Mouse (Mus musculus) G1E-ER4 (cell line): ENCODE results near the gene Gse1. TPM values are rescaled to one million over a fixed set of nuclear protein-coding genes. Genes with fewer than 3 reads are reported as not detected.

Experiments used
- GATA1 ChIP-seq: IDR thresholded peaks from one replicate; pipeline ENCODE4 v1.8.0; 2012; ENCODE audit warnings: low read length, inconsistent platforms
- polyA plus RNA-seq: library from polyadenylated mRNA; stranded (reverse); fragments of >175 nt; gene quantifications from 2 replicates; pipeline ENCODE4 v1.2.3, GENCODE M21; 2012

The Gse1 gene
- polyA plus RNA-seq, 1 experiment, result 139 TPM

DNA sequence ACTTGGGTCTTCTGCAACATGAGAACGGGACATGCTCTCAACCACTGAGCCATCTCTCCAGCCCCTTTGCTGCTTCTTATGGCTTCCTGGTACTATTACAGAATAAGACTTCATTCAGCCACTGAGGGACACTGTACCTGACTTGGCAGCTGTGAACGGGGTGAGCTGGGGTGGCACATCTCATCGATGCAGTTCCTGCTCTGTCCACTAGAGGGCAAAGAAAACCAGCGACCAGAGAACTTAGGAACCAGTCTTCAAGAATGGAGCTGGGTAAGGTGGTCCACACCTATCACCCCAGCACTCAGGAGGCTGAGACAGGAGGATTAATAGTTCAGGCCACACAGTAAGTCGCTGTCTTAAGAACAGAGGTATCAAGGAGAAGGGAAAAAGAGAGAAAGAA is 367.7 kb downstream of the Gse1 start:
- TF ChIP-seq GATA1, result no peak

DNA sequence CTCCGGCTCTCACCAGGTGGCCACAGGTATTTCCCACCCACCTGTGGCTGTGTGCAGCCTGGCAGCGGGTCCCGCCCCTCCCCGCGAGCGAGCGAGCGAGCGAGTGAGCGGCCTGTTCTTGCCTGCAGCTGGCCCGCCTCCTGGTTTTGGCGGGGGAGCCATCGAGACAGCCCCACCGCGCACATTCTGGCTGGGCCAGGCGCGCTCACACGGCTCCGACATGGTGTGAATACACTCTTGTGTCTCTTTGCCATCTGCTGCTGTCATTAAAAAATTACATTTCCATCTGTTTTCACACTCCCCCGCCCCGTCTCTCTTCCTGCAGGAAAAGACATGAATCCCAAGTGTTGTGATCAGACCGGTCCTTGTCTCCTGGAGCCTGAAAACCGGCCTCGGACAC is 370.3 kb downstream of the Gse1 start:
- TF ChIP-seq GATA1, result no peak

DNA sequence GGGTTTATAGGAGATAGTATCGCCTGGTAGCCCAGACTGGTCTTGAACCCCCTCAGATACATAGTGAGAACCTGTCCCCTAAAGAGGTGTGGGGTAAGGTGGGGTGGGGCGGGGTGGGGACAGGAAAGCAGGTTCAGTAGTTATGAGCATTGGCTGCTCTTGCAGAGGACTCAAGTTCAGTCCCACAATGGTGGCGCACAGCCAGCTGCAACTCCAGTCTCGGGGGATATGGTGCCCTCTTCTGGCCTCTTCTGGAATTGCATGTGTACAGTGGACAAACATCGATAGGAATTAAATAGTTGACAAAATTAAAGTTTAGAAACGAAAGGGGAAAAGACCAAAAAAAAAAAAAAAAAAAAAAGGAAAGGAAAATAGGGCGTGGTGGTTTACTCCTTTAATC is 371.2 kb downstream of the Gse1 start:
- TF ChIP-seq GATA1, result no peak

DNA sequence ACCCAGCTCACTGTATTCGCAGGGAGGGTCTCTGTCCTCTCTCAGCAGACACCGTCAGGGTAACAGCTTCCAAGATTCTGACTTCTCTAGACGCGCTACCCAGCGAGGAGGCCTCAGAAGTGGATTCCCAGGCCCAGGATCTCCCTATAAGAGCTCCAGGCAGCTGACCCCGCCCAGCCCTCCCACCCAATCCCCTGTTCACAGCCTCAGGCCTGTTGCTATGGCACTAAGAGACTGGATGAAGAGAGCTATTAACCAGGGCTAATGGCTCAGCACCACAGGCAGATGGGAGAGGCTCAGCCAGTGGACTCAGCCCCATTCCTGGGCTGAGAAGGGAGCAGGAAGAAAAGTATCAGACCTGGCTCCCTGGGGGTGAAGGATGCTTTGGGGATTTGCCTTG is 374.4 kb downstream of the Gse1 start:
- TF ChIP-seq GATA1, result no peak

DNA sequence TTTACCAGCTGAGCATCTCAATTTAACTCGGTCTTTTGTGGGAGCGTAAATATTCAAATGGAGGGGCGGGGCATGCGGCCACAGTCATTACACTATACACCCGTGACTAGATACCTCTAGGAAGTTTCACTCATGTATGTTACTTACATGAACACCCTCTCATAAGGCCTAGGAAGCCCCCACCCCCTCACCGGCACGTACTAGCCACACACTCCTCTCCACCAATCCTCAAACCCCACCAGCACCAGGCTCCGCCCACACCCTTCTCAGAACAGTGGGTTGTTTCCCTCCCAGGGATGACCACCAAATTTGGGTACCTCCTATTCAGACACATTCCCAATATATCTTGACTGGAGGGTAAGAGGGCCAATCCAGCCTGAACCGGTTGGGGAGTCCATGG is 379.2 kb downstream of the Gse1 start:
- TF ChIP-seq GATA1, result no peak

DNA sequence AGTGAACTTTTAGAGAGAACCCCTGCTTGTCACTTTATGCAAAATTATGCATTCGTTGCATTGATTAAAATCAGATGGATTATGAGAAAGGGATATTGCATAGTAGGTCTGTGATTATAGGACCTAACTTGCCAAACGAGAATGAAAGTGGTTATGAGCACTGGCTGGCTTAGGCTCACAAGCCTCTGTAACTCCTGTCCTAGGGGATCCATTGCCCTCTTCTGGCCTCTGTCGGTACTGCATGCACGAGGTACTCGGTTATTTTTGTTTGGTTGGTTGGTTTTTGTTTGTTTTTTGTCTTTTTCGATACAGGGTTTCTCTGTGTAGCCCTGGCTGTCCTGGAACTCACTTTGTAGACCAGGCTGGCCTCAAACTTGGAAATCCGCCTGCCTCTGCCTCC is 379.6 kb downstream of the Gse1 start:
- no peak for TF ChIP-seq GATA1

DNA sequence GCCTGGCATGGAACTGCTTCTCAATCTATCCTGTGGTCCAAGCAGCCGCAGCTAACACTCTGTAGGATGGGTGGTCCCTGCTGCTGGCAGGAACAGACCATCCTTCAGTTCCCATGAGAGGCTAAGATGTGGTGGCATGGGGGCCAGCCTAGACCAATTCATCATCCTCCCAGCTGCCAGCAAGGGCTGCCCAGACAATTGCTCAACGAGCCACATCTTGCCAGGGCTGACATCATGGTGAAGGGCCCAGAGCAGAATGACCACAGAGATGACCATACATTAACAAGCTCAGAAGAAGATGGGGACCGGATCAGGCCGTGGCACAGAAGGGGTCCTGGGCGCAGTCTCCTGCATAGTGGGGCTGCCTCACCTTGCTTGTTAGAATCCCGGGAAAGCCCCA is 382.6 kb downstream of the Gse1 start:
- TF ChIP-seq GATA1, result no peak

DNA sequence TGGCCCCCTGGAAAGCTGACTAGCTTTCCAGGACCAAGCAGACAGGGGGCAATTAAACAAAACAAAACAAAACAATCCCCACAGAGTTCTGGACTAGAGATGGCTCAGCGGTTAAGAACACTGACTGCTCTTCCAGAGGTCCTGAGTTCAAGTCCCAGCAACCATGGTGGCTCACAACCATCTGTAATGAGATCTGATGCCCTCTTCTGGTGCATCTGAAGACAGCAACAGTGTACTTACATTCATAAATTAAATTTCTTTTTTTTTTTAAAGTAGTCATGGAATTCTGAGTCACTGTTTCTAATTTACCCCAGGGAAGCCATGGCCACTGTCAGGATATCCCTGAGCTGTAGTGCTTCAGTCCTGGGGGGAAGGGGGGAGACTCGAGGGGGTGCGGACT is 386.2 kb downstream of the Gse1 start:
- TF ChIP-seq GATA1, result no peak

DNA sequence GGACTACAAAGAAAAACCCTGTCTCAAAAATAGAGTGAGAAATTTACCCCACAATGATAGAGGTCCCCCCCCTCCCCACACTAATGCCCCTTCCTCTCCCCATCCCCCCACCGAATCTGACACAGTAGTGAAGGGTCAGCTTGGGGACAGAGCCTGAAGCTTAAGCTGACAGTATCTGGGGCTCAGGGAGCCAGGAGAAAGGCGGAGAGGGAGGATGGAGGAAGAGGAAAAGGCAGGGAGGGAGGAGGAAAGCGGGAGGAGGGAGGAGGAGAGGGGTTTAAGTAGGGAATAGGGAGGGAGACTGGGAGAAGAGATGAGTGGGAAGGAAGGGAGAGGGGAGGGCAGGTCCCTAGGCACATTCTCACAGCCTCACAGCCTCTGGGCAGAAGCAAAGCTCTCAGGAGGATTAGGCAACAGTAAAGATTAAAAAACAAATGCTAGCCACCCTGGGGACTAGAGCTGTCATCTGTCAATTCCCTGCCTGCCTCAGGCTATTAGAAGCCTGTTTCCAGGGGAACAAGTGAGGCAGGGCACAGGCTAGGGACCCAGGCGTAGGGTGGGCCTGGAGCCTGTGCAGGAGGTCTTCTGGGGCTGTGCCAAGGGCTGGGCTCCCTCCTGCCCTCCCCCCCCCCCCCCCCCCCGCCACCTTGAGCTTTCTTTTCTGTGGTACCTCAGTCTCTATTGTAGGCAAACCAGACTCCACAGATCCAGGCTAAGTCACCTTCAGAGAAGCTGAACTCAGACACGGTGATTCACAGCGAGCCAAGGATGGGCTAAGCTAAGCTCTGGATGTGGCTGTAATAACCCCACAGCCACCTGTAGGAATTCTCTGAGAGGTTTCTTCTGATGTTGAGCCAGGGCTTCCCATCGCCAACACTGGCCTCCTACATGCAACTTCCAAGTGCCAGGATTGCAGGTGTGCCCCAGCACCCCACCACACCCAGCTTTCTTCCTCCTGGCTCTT is 388.7 kb downstream of the Gse1 start:
- no peak for TF ChIP-seq GATA1

DNA sequence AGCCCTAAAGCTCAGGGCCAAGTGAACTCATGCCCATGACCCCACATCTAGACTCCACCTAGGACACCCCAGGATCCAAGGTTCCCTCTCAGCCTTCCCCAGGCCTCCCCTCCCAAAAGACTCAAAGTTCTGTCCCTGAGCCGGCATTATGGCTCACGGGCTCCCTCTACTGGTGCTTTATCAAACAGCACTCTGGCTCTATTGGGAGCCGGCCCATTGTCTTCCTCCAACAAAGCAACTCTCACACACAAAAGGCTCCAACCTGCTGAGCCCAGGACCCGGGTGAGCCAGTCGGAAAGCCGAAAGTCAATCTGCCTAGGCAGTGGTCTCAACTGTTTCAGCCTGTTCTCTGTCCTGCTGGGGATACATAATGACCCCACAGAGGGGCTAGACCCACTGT is 389.9 kb downstream of the Gse1 start:
- TF ChIP-seq GATA1, result no peak

DNA sequence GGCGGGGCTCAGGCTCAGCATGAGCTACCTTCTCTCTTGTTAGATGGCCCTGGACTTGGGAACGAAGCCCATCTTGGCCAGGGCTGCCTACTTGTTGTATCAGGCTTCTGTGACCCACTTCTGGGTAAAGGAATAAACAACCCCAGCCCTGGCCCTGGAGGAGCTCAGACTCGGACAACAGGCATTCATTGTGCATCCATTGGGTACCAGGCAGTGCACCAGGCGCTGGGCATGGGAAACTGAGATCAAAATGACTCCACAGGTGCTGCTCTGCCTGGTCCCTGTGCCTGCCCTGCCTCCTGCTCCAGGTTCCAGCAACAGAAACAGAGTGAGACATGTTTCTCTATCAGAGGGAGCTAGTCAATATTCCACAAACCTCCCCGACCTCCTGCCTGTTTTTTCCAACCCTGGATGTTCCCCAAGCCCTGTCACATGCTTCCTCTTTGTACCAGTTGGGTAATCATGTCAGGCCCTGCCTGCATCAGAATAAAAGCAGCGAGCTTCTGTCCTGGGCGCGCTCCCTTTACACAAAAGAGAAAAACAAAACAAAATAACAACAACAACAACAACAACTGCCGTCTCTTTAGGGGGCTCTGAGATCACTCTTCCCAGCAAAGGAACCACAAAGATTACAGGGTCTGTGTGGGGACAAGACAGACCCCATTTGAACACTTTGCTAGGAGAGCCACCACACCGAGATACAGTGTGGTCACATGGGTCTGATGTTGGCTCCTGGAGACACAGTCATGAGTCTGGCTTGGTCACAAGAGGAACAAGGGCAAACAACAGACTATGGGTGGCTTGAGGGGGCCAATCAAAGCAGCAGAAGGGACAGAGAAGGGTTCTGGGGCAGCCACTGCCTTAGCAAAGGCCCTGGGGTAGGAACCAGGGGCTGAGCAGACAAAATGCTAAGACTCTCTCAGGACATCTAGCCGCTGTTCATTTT is 391.3 kb downstream of the Gse1 start:
- TF ChIP-seq GATA1, result no peak

DNA sequence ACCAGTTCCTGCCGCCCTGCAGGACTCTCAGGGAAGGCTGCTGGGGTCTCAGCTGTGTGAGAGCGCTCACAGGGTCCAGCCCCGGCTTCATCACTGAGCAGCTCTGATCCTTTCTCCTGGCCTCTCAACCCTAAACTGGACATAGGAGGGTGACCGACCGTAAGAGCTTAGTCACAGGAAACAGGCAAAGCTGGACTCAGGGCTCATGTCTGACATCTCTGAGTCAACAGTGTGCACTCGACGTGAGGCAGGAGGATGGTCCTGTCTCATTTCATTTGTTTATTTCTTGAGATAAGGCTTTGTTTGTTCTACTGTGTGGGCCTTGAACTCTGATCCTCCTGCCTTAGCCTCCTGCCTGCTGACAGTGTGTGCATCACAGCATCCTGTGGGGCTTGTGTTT is 392.2 kb downstream of the Gse1 start:
- no peak for TF ChIP-seq GATA1

DNA sequence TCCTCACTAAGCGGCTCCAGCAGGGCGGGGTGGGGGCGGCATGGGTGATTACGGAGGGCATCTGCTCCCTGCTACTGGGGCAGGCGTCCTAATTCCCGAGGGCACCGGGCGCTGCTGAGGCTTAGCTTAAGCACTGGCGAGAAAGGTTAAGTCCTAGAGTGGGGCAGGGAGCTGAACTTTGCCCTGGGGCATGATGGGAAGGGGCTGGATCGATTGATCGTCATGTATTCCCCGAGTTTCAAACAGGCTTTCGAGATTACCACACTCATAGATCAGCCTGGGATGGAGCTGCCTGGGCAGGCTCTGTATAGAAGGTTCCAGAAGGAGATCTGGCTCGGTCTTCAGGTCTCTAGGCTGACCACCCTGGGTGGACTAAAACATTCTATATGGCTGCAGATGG is 393.9 kb downstream of the Gse1 start:
- no peak for TF ChIP-seq GATA1

DNA sequence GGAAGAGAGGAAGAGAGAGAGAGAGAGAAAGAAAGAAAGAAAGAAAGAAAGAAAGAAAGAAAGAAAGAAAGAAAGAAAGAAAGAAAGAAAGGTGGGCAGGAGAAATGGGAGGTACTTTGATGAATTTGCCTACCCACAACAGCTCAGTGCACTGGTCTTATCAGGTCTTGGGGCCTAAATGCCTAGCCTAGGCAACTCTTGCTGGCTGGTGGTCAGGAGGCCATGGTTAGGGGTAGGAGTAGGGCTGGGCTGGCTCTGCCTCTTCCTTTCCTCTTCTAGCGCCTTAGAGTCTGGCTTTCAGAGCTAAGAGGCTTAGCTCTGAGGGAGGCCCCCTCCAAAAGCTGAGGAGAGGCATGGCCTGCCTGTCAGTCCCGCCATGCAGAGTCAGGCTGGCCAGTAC is 395.4 kb downstream of the Gse1 start:
- no peak for TF ChIP-seq GATA1

DNA sequence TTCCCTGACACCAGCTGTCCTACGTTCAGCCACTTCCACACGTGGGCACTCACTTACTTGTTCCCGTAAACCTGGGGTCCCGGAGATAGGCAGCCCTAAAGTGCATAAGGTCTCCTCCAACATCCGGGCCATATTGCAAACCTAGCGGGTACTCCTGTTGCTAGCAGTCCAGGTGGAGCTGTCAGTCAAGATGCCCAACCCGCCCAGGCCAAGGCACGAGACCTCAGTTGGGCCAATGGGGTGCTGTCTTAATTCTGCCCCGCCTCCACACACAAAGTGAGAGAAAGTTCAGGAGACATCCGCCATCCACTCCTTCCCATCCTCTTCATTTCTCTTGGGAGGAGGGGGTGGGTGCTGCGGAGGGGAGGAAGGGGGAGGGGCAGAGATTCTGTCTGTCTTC is 398.2 kb downstream of the Gse1 start:
- no peak for TF ChIP-seq GATA1

DNA sequence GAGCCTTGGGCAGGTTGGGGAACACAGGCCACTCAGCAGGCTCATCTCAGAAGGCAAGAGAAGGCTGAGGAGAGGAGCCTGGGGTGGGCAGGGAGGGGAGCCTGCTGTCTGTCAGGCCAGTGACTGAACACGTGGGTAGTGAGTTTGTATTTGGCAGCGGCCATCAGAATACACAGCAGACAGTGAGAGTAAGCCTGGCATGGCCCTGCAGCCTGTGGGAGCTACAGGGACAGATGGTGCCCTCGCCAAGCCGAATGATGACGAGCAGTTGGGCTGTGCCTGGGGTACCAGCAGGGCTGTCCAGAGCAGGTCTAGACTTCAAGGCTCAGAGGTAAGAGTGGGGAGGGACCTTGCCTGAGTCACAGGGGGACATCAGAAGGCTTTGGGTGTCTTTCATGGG is 399.0 kb downstream of the Gse1 start:
- TF ChIP-seq GATA1, result no peak
